Mouse (Mus musculus): ENCODE measurements around the gene Jmjd8. TPM values are rescaled to one million over a fixed set of nuclear protein-coding genes. Genes with fewer than 3 reads are reported as not detected.

Gene Jmjd8
- polyA plus RNA-seq, 1 experiment = not detected

DNA sequence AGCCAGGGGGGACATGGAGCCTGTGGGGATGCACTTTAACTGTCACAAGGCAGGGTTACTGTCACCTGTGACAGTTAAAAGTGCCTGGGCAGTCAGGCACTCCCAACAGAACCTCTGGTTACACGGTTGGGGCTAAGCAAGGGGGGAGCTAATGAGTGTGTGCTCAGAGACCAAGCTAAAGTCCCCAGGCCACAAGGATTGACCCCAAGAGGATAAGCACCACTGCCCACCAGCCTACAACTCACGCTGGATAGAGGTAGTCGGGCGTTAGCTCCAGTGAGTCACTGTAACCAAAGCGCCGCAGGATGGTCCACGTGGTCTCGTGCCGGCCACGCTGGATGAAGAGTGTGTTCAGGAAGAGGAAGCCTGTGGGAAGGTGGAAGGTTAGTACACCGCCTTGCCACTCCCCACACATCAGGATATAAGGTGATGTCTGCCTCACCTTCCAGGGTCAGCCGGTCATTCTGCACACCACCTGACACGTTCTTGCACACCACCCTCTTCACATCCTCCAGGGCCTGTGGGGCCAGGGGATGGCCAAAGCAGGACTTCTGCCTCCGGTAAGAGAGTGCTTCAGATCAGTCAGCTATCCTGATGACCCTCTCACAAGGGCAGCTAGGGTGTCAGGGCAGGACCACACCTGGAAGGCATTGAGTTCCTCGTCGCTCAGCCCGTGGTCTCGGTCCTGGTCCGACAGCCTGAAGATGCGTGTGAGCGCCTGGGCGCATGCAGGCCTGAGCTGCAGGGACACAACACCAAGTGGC lies 12.6 kb downstream of the Jmjd8 start, which contains the start of gene Gm20683:
Gene Gm20683, minus strand, starts transcription at position 647 of the 764 bp plus-strand sequence.
- WGBS = 95% methylated on average over 22 of the region's 22 CpGs

DNA sequence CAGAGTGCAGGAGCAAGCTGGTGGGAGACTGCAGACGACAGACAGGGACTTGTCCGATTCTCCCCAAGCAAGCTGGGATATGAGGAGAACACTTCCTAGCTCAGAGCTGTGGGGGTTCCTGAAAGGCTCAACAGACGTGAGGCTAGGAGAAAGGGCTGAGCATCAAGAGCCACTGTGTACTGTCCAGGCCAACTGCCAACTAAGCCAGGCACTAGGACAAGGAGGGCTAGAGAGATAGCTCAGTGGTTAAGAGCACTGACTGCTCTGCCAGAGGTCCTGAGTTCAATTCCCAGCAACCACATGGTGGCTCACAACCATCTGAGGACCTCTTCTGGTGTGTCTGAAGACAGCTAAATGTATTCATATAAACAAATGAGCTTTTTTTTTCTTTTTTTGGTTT lies 13.8 kb downstream of the Jmjd8 start:
- Histone ChIP-seq H3K4me3 (ENCODE audit: insufficient read depth, low read depth, low read length) (no peak overlapping the region), H3K27ac (ENCODE audit: insufficient read depth, low read depth, low read length) (no peak overlapping the region), H3K4me1 (ENCODE audit: control insufficient read depth, insufficient read depth, low read length) (peaks cover 27% of the 10 kb centered on the region)
- 59% methylated on average over 3 of the region's 3 CpGs for WGBS
- TF ChIP-seq CTCF (IDR thresholded peaks at IDR 0.05; ENCODE audit: insufficient read depth, low read depth, low read length) (no peak), POLR2A (IDR thresholded peaks at IDR 0.05; ENCODE audit: insufficient read depth, low read depth, low read length) (no peak)

More for the DNA sequence above, 12.6 kb downstream of the Jmjd8 start, which contains the start of gene Gm20683:
- Histone ChIP-seq H3K4me1 (ENCODE audit: control insufficient read depth, insufficient read depth, low read length) (peaks cover 35% of the 10 kb centered on the region), H3K27ac (ENCODE audit: insufficient read depth, low read depth, low read length) (no peak within 1 kb of the TSS), H3K4me3 (ENCODE audit: insufficient read depth, low read depth, low read length) (no peak within 1 kb of the TSS)
- no peak for TF ChIP-seq CTCF (IDR thresholded peaks at IDR 0.05; ENCODE audit: insufficient read depth, low read depth, low read length)
- no peak for TF ChIP-seq POLR2A (IDR thresholded peaks at IDR 0.05; ENCODE audit: insufficient read depth, low read depth, low read length)

DNA sequence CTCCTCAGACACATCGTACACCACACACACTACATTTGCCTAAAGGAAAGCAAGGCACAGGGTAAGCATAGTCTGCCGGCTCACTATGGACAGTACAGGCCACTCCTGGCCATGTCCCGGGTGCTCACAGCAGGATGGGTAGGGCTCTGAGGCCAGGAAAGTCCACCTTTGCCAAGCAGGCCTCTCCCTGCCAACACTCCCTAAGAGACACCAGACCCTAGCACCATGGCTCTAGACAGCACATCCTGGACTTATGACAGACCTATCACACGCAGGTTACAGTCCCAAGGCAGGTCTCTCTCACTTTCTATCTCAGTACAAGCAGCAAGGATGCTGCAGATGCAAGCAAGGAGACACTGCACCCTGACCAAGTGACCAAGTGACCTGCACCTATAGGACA lies 14.5 kb downstream of the Jmjd8 start:
- no peak overlapping the region for H3K27ac ChIP-seq (ENCODE audit: insufficient read depth, low read depth, low read length)
- 0 out of 2 replicates have a peak overlapping the region, but pooled peaks have one; percentile 1 for H3K4me3 ChIP-seq (ENCODE audit: insufficient read depth, low read depth, low read length)
- 92% methylated on average over 4 of the region's 4 CpGs for WGBS
- peaks cover 22% of the 10 kb centered on the region for H3K4me1 ChIP-seq (ENCODE audit: control insufficient read depth, insufficient read depth, low read length)
- TF ChIP-seq POLR2A (IDR thresholded peaks at IDR 0.05; ENCODE audit: insufficient read depth, low read depth, low read length) (no peak), CTCF (IDR thresholded peaks at IDR 0.05; ENCODE audit: insufficient read depth, low read depth, low read length) (no peak)

DNA sequence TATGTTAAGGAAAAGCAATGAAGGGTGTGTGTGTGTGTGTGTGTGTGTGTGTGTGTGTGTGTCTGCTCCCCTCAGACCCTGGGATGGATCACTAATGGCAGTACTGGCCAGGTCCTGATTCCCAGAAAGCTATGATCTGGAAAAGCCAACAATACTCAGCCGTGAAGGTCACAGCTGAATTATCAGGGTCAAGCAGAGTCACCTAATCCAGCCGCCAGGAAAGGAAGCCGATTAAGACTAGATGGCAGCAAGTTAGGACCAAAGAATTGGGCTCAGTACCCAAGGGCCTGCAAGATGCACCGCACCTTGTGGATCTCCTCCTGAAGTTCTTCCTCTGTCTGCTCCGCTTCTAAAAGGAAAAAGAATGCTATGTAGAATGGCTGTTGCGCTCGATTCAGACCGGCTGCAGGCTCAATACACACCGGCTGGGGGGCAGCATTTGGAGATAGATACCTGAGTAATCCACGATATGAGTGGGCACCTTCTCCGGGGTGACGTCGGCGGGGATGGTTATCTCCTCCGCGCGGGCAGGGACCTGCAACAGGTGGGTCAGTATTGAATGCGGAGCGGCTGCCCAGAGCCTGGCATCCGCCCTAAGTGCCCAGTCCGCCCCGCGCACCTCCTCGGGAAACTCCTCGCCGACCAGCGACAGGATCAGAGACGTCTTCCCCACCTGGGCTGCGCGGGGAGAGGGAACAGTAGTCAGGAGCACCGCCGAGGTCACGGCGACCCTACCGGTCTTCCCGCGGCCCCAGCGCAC lies 15.1 kb downstream of the Jmjd8 start:
- under 1% methylated on average over 38 of the region's 38 CpGs for WGBS
- peaks cover 20% of the 10 kb centered on the region for H3K4me1 ChIP-seq (ENCODE audit: control insufficient read depth, insufficient read depth, low read length)
- H3K27ac ChIP-seq (ENCODE audit: insufficient read depth, low read depth, low read length) = peak overlapping the region; percentile 38; the same call in 1 of the 2 replicates
- H3K4me3 ChIP-seq (ENCODE audit: insufficient read depth, low read depth, low read length) = peak overlapping the region; percentile 80
- no peak for TF ChIP-seq CTCF (IDR thresholded peaks at IDR 0.05; ENCODE audit: insufficient read depth, low read depth, low read length)

DNA sequence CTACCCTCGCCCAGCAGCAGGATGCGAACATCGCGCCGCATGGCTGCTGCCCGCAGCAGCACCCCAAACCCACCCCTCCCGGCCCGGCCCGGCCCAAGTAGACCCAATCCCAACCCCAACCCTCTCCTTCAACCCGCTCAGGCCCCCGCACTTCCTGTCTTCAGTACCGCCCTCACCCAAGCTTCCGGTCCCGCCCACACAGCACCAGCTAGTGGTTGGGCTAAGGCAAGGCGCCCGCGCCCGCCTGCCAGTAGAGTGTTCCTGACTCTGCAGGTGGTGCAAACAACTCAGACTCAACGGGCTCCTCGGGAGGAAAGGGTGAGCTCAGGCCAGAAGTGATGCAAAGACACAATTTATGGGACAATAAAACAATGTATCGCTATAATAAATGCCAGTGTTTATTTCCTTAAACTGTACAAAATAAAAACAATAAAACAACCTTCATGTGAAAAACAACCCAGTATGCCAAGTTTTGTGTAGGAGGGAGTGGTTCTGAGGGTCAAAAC lies 15.8 kb downstream of the Jmjd8 start, which contains the start of gene Rhot2:
Gene Rhot2, minus strand, starts transcription at position 456 of the 506 bp plus-strand sequence.
- Histone ChIP-seq H3K27ac (ENCODE audit: insufficient read depth, low read depth, low read length) (peak within 1 kb of the TSS; percentile 43), H3K4me3 (ENCODE audit: insufficient read depth, low read depth, low read length) (peak within 1 kb of the TSS; percentile 80), H3K4me1 (ENCODE audit: control insufficient read depth, insufficient read depth, low read length) (peaks cover 17% of the 10 kb centered on the region)
- WGBS = under 1% methylated on average over 21 of the region's 21 CpGs
- TF ChIP-seq POLR2A (IDR thresholded peaks at IDR 0.05; ENCODE audit: insufficient read depth, low read depth, low read length) (peak; percentile 76; the same call in 1 of the 2 replicates), CTCF (IDR thresholded peaks at IDR 0.05; ENCODE audit: insufficient read depth, low read depth, low read length) (peak; percentile 13; the same call in 1 of the 2 replicates)

DNA sequence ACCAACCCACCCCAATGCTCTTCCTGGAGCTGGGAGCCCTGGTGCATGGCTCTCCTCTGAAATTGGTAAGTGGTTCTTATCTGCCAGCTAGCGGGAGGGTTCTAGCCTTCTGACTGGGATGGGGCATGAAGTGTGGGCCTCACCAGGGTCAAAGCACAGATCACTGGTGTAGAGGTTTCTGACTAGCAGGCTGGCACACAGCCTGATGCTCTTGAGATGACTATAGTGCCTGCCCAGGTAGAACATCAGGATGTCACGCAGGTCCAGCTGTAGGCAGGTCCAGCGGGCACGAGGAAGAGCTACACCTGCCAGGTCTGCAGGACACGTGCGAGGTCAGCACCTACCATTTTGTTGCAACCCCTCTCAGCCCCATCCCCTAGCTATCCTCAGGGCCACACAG lies 31.6 kb downstream of the Jmjd8 start:
- WGBS = 91% methylated on average over 6 of the region's 6 CpGs
- H3K4me3 ChIP-seq (ENCODE audit: insufficient read depth, low read depth, low read length) = no peak overlapping the region

DNA sequence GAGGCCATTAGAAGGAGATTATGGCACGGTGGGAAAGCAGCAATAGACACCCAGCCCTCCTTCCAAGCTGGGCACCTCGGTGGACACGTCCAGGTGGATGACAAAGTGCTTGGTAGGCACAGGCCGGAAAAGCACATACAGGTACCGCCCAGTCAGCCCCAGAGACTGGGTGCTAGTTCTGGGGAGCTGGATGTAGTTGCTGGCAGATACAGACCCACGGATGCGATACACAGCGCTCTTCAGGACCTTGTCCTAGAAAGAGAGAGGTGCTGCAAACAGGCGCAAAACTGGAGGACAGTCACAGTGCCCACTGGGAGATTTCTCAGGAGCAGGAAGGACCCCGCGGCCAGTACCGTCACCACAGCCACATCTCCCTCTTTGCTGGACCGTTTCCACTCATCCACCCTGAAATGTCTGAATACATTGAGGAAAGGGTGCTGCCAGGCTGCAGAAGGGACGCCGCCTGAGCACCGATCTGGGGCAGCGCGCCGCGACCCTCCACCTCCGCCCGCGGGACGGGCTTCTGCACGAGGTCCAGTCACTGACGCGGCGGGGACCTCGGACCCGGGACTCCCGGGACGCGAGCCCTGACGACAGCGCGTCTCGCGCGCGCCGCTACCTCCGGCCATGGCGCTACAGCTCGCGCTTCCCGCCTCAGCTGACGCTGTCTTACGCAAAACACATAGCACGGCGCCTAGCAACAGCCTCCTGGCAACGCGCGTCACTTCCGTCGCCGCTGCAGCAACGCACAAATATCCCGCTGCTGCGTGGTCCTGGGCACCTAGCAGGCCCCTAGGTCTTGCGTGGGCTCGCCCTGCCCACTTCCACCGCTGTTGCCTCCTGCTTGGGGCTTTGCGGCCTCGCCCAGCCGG lies 32.4 kb downstream of the Jmjd8 start, which contains the start of gene Wdr90:
Gene Wdr90, minus strand, starts transcription at position 670 of the 872 bp plus-strand sequence.
- peak within 1 kb of the TSS; percentile 90 for H3K27ac ChIP-seq (ENCODE audit: insufficient read depth, low read depth, low read length)
- TF ChIP-seq POLR2A (IDR thresholded peaks at IDR 0.05; ENCODE audit: insufficient read depth, low read depth, low read length) (peak; percentile 86), CTCF (IDR thresholded peaks at IDR 0.05; ENCODE audit: insufficient read depth, low read depth, low read length) (no peak)
- WGBS = 2% methylated on average over 63 of the region's 65 CpGs
- H3K4me3 ChIP-seq (ENCODE audit: insufficient read depth, low read depth, low read length) = peak within 1 kb of the TSS; percentile 66
- peaks cover 11% of the 10 kb centered on the region for H3K4me1 ChIP-seq (ENCODE audit: control insufficient read depth, insufficient read depth, low read length)

More for the DNA sequence above, 31.6 kb downstream of the Jmjd8 start:
- H3K27ac ChIP-seq (ENCODE audit: insufficient read depth, low read depth, low read length) = no peak overlapping the region
- TF ChIP-seq CTCF (IDR thresholded peaks at IDR 0.05; ENCODE audit: insufficient read depth, low read depth, low read length) = no peak
- TF ChIP-seq POLR2A (IDR thresholded peaks at IDR 0.05; ENCODE audit: insufficient read depth, low read depth, low read length) = no peak
- peaks cover 11% of the 10 kb centered on the region for H3K4me1 ChIP-seq (ENCODE audit: control insufficient read depth, insufficient read depth, low read length)

Data from olfactory bulb, adult 2 months (tissue).